Comparison of ENCODE assay signal across 15 mouse cellular contexts in the genomic region with DNA sequence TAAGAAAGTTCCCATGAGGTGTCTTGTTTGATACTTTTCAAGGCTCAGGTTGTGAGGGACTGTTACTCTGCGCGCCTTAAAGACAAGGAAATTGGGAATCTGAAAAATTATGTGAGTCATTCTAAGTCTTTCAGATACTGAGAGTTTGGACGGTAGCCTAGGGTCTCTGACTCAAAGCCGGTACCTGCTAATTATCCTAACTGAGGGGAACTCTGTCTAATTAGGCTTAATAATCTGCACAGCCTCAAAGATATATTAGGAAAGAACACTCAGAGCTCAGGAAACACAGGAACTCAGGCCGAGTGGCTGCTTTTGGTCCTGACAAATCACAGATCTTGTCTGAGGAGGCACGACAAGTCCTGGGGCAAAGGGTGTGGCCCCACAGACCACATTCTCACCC.
"Had no signal": no experiment of that assay in that cellular context is flagged by ENCODE, and none has a peak within 500 bp of the region (broad histone marks: within the 10 kb centered on the region; RNA-seq: fewer than 3 reads in every experiment).

No protein-coding gene starts in this region.

- DNase-seq: retina, postnatal 1 day; right cerebral cortex, adult 18-20 months; right cerebral cortex, postnatal 14 days; right cerebral cortex, postnatal 25 days; right cerebral cortex, postnatal 4 days; spleen, adult 18-20 months; thymus, adult 2 months; thymus, postnatal 14 days; thymus, postnatal 25 days; thymus, postnatal 36 days; thymus, postnatal 4 days had no signal

- H3K27me3 ChIP-seq: neural tube, embryonic 13.5 days; neural tube, embryonic 15.5 days; stomach, embryonic 15.5 days had no signal

- H3K27ac ChIP-seq: neural tube, embryonic 13.5 days; neural tube, embryonic 15.5 days; stomach, embryonic 15.5 days; stomach, postnatal 0 days had no signal

- H3K9me3 ChIP-seq: neural tube, embryonic 13.5 days; neural tube, embryonic 15.5 days; stomach, embryonic 15.5 days had no signal

- H3K36me3 ChIP-seq: neural tube, embryonic 13.5 days; neural tube, embryonic 15.5 days; stomach, embryonic 15.5 days had no signal

- H3K9ac ChIP-seq: neural tube, embryonic 13.5 days; neural tube, embryonic 15.5 days; stomach, embryonic 15.5 days had no signal

- H3K4me1 ChIP-seq: stomach, embryonic 15.5 days had no signal

- H3K4me2 ChIP-seq: neural tube, embryonic 13.5 days; neural tube, embryonic 15.5 days; stomach, embryonic 15.5 days had no signal

- H3K4me3 ChIP-seq: neural tube, embryonic 13.5 days; neural tube, embryonic 15.5 days; stomach, embryonic 15.5 days had no signal
